Mouse (Mus musculus): ENCODE measurements around the gene 2900026A02Rik. TPM values are rescaled to one million over a fixed set of nuclear protein-coding genes. Genes with fewer than 3 reads are reported as not detected.
A peak's percentile ranks its signal among the peaks of the same experiment; 100 is the strongest.

Gene 2900026A02Rik
- total and polyA plus RNA-seq, 3 experiments = 18.0 to 21.4 (median 19.2) TPM

DNA sequence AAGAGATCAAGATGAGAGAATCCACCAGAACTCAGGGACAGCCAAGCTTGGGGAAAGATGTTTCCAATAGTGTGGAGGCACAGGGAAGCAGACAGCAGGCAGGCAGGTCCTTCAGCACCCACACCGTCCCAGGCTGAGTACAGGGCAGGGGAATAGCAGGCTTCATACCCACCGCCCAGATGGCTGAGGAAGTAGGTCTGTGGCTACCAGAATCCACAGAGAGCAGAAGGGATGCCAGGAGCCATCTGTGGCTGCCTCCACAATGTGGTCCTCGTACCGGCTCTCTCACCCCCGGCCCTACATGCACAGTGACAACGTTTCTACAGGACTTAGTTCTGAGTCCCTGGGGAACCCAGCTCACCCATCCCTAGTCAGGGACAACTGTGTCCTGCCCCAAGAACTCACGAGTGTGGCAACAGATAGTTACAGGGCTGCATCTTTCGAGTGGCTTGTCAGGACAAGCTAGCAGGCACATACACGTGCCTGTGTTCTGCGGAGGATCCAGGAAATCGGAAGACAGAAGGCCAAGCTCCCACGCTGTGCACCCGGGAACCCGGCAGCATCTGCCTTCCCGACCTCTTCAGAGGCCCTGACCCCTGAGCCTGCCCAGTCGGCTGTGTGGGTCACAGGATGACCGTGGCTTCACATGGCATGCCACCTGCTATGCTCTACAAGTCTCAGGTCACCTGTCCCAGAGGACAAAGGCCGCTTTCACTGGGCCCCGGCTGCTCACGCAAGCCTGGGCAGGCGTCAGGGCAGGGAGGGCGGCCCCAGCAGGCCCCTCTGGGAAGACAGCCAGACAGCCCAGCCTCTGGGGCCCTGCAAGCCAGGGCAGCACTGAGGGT lies 68.2 kb downstream of the 2900026A02Rik start:
- Histone ChIP-seq H3K27ac (peak overlapping the region; percentile 26), H3K36me3 (ENCODE audit: control insufficient read depth, insufficient read depth, low read length) (no peaks in the 10 kb centered on the region), H3K4me3 (no peak overlapping the region), H3K27me3 (ENCODE audit: control insufficient read depth, insufficient read depth, low read length) (no peaks in the 10 kb centered on the region), H3K9ac (ENCODE audit: low read depth, low read length) (peak overlapping the region; percentile 19; the same call in 1 of the 2 replicates), H3K4me1 (ENCODE audit: control insufficient read depth, insufficient read depth, low read length) (peaks cover 15% of the 10 kb centered on the region), H3K79me2 (replicated peaks; ENCODE audit: control insufficient read depth, insufficient read depth, low read length) (no peaks in the 10 kb centered on the region)
- no peak for DNase-seq
- 53% methylated on average over 22 of the region's 22 CpGs for WGBS
- intact Hi-C loops (cut with DNase I) = no loop called here
- TF ChIP-seq POLR2A (IDR thresholded peaks at IDR 0.05; ENCODE audit: insufficient read depth, low read depth, low read length) (no peak), EP300 (IDR thresholded peaks at IDR 0.05; ENCODE audit: insufficient read depth, low read depth, low read length) (no peak), CTCF (IDR thresholded peaks at IDR 0.05) (no peak)

DNA sequence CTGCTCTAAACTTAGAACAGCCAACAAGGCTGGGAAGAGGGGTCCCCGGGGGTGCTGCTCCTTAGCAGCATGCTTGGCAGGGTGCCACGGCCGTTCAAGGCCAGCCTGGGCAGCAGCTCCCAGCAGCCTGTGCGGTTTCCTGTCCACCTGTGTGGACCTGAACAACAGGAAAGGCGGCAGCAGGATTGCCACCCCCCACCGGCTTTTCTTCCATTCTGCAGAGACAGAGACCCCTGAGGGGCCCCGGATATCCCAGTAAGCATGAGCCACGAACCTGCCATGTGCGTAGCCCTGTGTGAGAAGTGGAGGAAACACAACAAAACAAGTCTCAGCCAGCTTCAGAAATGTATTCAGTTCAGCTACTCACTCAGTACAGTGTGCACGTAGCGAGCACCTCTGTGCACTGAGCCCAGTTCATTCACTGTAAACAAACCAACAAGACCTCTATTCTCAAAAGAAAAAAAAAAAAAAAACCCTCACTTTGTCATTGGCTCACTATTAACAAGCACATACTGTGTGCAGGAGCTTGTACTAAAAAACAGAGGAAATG lies 69.4 kb downstream of the 2900026A02Rik start:
- H3K4me1 ChIP-seq (ENCODE audit: control insufficient read depth, insufficient read depth, low read length) = peaks cover 13% of the 10 kb centered on the region
- H3K9ac ChIP-seq (ENCODE audit: low read depth, low read length) = no peak overlapping the region
- intact Hi-C loops (cut with DNase I) = no loop called here
- H3K27me3 ChIP-seq (ENCODE audit: control insufficient read depth, insufficient read depth, low read length) = no peaks in the 10 kb centered on the region
- peak overlapping the region; percentile 53 for H3K27ac ChIP-seq
- no peaks in the 10 kb centered on the region for H3K36me3 ChIP-seq (ENCODE audit: control insufficient read depth, insufficient read depth, low read length)
- no peak overlapping the region for H3K4me3 ChIP-seq
- 29% methylated on average over 11 of the region's 11 CpGs for whole genome bisulfite sequencing
- TF ChIP-seq POLR2A (IDR thresholded peaks at IDR 0.05; ENCODE audit: insufficient read depth, low read depth, low read length) (no peak), EP300 (IDR thresholded peaks at IDR 0.05; ENCODE audit: insufficient read depth, low read depth, low read length) (no peak), CTCF (IDR thresholded peaks at IDR 0.05) (no peak)
- peak; percentile 56 to 57 for DNase-seq
- no peaks in the 10 kb centered on the region for H3K79me2 ChIP-seq (replicated peaks; ENCODE audit: control insufficient read depth, insufficient read depth, low read length)

DNA sequence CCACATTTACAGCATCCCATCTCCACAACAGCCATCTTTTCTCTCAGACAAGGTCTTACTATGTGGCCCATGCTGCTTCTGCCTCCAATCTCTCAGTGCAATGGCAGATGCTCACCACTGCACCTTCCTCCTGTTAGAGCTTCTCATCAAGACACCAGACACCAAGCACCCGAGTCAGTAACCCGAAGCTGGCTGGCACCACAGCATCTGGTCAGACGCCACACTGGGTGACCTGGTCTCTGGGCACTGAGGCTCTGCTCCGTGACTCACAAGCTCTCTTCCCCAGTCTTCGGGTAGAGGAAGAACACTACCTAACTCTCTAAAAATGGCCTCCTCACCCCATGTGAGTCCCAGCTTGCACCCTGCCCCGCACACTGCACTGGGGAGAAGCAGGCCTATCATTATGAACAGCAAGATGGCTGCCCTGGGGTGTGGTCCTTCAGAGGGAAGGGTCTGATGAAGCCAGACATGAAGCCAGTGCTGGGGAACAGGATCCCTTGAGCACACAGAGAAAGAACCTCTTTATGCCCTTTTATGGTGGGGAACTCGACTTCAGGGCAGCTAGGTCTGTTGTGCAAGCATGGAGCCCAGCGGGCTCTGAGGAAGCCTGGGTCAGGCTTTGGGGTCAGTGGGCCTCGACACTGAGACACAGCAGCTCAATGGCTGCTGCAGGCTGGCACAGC lies 70.0 kb downstream of the 2900026A02Rik start:
- Histone ChIP-seq H3K9ac (ENCODE audit: low read depth, low read length) (no peak overlapping the region), H3K79me2 (replicated peaks; ENCODE audit: control insufficient read depth, insufficient read depth, low read length) (no peaks in the 10 kb centered on the region), H3K27me3 (ENCODE audit: control insufficient read depth, insufficient read depth, low read length) (no peaks in the 10 kb centered on the region), H3K4me3 (no peak overlapping the region), H3K36me3 (ENCODE audit: control insufficient read depth, insufficient read depth, low read length) (no peaks in the 10 kb centered on the region), H3K4me1 (ENCODE audit: control insufficient read depth, insufficient read depth, low read length) (peaks cover 14% of the 10 kb centered on the region), H3K27ac (peak overlapping the region; percentile 53)
- no peak for TF ChIP-seq POLR2A (IDR thresholded peaks at IDR 0.05; ENCODE audit: insufficient read depth, low read depth, low read length)
- no peak for TF ChIP-seq EP300 (IDR thresholded peaks at IDR 0.05; ENCODE audit: insufficient read depth, low read depth, low read length)
- TF ChIP-seq CTCF (IDR thresholded peaks at IDR 0.05) = no peak
- intact Hi-C loops (cut with DNase I) = no loop called here
- DNase-seq = no peak
- WGBS = 66% methylated on average over 9 of the region's 9 CpGs

DNA sequence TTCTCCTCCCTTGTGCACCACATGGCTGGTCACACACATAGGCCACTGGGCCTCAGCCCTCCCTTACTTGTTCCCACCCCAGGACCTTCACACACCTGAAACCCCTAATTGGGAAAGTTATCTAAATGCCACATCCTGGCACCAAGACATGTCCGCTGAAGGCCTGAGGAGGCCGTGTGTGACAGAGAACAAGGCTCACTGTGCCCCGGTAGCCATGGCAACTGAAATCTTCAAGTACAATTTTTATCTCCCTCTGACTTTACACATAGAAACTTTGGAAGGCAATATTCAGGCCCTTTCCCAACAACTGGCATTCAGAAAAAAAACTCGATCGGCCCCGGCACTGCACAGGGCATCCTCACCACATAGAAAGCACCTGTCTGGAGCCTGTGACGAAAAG lies 72.0 kb downstream of the 2900026A02Rik start:
- peaks cover 17% of the 10 kb centered on the region for H3K4me1 ChIP-seq (ENCODE audit: control insufficient read depth, insufficient read depth, low read length)
- H3K27ac ChIP-seq = no peak overlapping the region
- intact Hi-C loops (cut with DNase I) = no loop called here

DNA sequence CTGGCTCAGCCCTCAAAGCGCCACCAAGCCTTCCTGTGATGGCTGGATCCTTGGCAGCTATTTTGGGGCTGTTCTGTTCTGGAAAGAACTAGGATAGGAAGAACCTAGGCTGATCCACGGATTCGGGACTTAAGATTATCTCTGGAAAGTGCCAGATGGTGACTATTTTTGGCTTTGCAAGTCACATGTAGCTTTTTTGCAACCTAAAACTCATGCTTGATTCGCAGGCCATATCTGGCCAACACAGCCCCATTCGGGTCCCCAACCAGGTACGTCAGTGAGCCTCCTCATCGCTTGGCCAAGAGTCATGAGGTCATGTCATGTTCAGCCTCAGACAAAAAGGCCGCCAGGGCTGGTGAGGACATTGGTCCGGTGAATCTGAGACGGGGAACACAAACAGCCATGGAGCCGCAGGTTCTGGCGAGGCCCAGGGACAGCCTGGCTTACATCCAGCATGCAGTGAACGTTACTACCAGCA lies 73.0 kb downstream of the 2900026A02Rik start:
- TF ChIP-seq CTCF (IDR thresholded peaks at IDR 0.05) (no peak), EP300 (IDR thresholded peaks at IDR 0.05; ENCODE audit: insufficient read depth, low read depth, low read length) (no peak), POLR2A (IDR thresholded peaks at IDR 0.05; ENCODE audit: insufficient read depth, low read depth, low read length) (no peak)
- Histone ChIP-seq H3K79me2 (replicated peaks; ENCODE audit: control insufficient read depth, insufficient read depth, low read length) (no peaks in the 10 kb centered on the region), H3K27ac (no peak overlapping the region), H3K4me3 (no peak overlapping the region), H3K9ac (ENCODE audit: low read depth, low read length) (no peak overlapping the region), H3K27me3 (ENCODE audit: control insufficient read depth, insufficient read depth, low read length) (no peaks in the 10 kb centered on the region), H3K36me3 (ENCODE audit: control insufficient read depth, insufficient read depth, low read length) (no peaks in the 10 kb centered on the region), H3K4me1 (ENCODE audit: control insufficient read depth, insufficient read depth, low read length) (peaks cover 16% of the 10 kb centered on the region)
- intact Hi-C loops (cut with DNase I) = no loop called here
- DNase-seq = no peak
- WGBS = 48% methylated on average over 13 of the region's 13 CpGs

More for the DNA sequence above, 72.0 kb downstream of the 2900026A02Rik start:
- H3K79me2 ChIP-seq (replicated peaks; ENCODE audit: control insufficient read depth, insufficient read depth, low read length) = no peaks in the 10 kb centered on the region
- no peaks in the 10 kb centered on the region for H3K36me3 ChIP-seq (ENCODE audit: control insufficient read depth, insufficient read depth, low read length)
- no peak overlapping the region for H3K4me3 ChIP-seq
- no peak for DNase-seq
- no peak overlapping the region for H3K9ac ChIP-seq (ENCODE audit: low read depth, low read length)
- 89% methylated on average over 7 of the region's 7 CpGs for WGBS
- TF ChIP-seq CTCF (IDR thresholded peaks at IDR 0.05) (no peak), POLR2A (IDR thresholded peaks at IDR 0.05; ENCODE audit: insufficient read depth, low read depth, low read length) (no peak)
- H3K27me3 ChIP-seq (ENCODE audit: control insufficient read depth, insufficient read depth, low read length) = no peaks in the 10 kb centered on the region

Data from heart, adult 2 months (tissue).